Mouse (Mus musculus) spleen, adult 2 months (tissue): ENCODE measurements at regions not wholly inside any gene's neighbourhood (a gene's known extent, or its start where the extent isn't known, plus 50 kb on each side); places are given as distances from the start of the nearest gene placed in this dataset.
A peak's percentile ranks its signal among the peaks of the same experiment; 100 is the strongest.

Source experiments
- DNase-seq, 2 experiments: peaks; one replicate each; pipeline versions ENCODE4 v3.0.0 to v3.0.0-alpha.2; 2012 to 2021; ENCODE audit warnings: low spot score in 2 of 2, low read depth in 1 of 2
- H3K27ac ChIP-seq: fragments of 200-500 bp; 2 replicates; pipeline ENCODE4 v1.5.1; 2012; ENCODE audit warnings: low read length, inconsistent platforms; ENCODE audit not compliant: insufficient read depth
- H3K27me3 ChIP-seq: fragments of 200-500 bp; 2 replicates; pipeline ENCODE4 v1.6.1; 2012; ENCODE audit warnings: mild to moderate bottlenecking, moderate library complexity, low read length, inconsistent platforms; ENCODE audit not compliant: control insufficient read depth, insufficient read depth
- H3K36me3 ChIP-seq: fragments of 200-500 bp; 2 replicates; pipeline ENCODE4 v1.6.1; 2012; ENCODE audit warnings: mild to moderate bottlenecking, low read length, inconsistent platforms; ENCODE audit not compliant: control insufficient read depth, insufficient read depth
- H3K4me1 ChIP-seq: fragments of 200-500 bp; 2 replicates; pipeline ENCODE4 v1.6.1; 2011; ENCODE audit warnings: inconsistent platforms; ENCODE audit not compliant: control insufficient read depth, insufficient read depth, insufficient read length
- H3K4me3 ChIP-seq: fragments of 200-500 bp; 2 replicates; pipeline ENCODE4 v1.5.1; 2011; ENCODE audit warnings: mild to moderate bottlenecking, inconsistent platforms; ENCODE audit not compliant: insufficient read depth, insufficient read length; ENCODE audit errors: extremely low read depth
- CTCF ChIP-seq: fragments of 200-500 bp; IDR thresholded peaks from 2 replicates; pipeline ENCODE4 v1.5.1; 2011; ENCODE audit warnings: mild to moderate bottlenecking, inconsistent platforms; ENCODE audit not compliant: insufficient read depth, insufficient read length, insufficient replicate concordance; ENCODE audit errors: extremely low read depth
- POLR2A ChIP-seq: fragments of 200-500 bp; IDR thresholded peaks from 2 replicates; pipeline ENCODE4 v1.6.1; 2011; ENCODE audit warnings: low read depth, low read length, inconsistent platforms
- WGBS: fragments of 180-500 bp; shearing (Covaris S2); methylation state at CpG from one replicate; pipeline ENCODE4 v1.1.7; 2018; 5-methylcytosine and 5-hydroxymethylcytosine counted together

DNA sequence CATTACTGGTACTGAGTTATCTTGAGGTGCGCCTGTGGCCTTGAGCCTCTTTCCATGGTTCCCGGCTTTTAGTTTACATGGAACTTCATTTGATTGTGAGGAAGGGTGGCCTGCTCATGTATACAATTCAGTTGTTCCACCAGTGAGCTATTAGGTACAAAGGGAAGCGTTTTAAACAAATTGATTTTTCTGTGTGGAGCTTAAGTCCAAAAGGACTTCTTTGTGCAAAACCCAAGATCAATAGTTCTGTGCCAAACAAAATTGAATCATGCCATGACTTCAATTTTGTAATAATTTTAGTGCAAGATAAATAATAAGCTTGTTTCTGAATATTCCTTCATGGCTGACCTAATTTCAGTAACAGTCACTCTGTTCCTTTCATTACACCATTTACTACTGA, 674.3 kb upstream of the Adgrl2 start:
- Histone ChIP-seq H3K27ac (no peak overlapping the region), H3K4me1 (no peaks in the 10 kb centered on the region), H3K27me3 (no peaks in the 10 kb centered on the region), H3K4me3 (no peak overlapping the region), H3K36me3 (no peaks in the 10 kb centered on the region)
- no peak for TF ChIP-seq POLR2A
- TF ChIP-seq CTCF = no peak
- 90% methylated on average over 3 of the region's 3 CpGs for WGBS
- DNase-seq = no peak

GRCm38 (mm10) chr3:149638324-149638723, 648.0 kb upstream of the Adgrl2 start:
- Histone ChIP-seq H3K36me3 (no peaks in the 10 kb centered on the region), H3K4me3 (no peak overlapping the region), H3K27ac (no peak overlapping the region), H3K4me1 (no peaks in the 10 kb centered on the region), H3K27me3 (no peaks in the 10 kb centered on the region)
- no peak for DNase-seq
- WGBS = 25% methylated on average over 2 of the region's 2 CpGs
- TF ChIP-seq POLR2A (no peak), CTCF (no peak)

GRCm38 (mm10) chr3:149626186-149626585, 635.8 kb upstream of the Adgrl2 start:
- no peaks in the 10 kb centered on the region for H3K4me1 ChIP-seq
- H3K4me3 ChIP-seq = no peak overlapping the region
- TF ChIP-seq POLR2A (no peak), CTCF (no peak)
- H3K27ac ChIP-seq = no peak overlapping the region
- no peaks in the 10 kb centered on the region for H3K36me3 ChIP-seq
- H3K27me3 ChIP-seq = no peaks in the 10 kb centered on the region
- no peak for DNase-seq

DNA sequence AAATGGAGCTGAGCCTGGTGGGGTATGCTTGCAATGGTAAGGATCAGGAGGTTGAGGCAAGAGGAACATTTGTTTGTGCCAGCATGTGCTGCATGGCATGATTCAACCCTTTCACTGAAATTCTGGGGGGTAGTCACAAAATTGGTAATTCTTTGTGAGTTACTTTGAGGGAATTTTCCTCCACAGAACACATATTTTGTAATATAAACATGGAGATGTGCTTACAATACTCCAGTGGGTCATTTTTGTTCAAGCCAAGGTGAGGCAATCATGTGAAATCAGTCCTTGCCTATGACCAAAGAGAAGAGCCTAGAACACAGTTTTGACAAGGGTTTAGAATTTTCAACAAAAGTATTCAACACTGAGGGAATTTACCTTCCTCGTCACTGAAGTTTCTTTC, 635.1 kb upstream of the Adgrl2 start:
- Histone ChIP-seq H3K4me1 (no peaks in the 10 kb centered on the region), H3K27me3 (no peaks in the 10 kb centered on the region), H3K27ac (no peak overlapping the region), H3K36me3 (no peaks in the 10 kb centered on the region), H3K4me3 (no peak overlapping the region)
- DNase-seq = no peak
- TF ChIP-seq POLR2A (no peak), CTCF (no peak)
- 100% methylated on average over 1 of the region's 1 CpGs for WGBS

DNA sequence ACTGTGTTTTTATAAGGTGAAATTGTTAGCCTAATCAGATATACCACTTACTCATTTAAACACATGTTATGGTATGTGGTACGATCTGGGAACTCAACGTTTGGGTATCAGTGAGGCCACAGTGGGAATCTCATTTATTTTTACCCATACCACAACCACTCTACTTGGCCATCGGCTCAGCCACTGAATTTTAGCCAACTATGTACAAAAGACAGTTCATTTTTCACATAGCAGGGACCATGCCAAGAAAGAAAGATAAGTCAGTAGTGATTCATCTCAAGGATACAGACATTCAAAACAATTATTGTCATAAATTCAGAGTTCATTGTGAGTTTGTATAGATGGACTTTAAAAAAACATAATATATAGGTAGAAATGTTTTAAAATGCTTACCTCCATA, 634.7 kb upstream of the Adgrl2 start:
- Histone ChIP-seq H3K27me3 (no peaks in the 10 kb centered on the region), H3K4me3 (no peak overlapping the region), H3K4me1 (no peaks in the 10 kb centered on the region), H3K36me3 (no peaks in the 10 kb centered on the region), H3K27ac (no peak overlapping the region)
- no peak for TF ChIP-seq POLR2A
- no peak for TF ChIP-seq CTCF
- WGBS = 84% methylated on average over 3 of the region's 3 CpGs
- no peak for DNase-seq

GRCm38 (mm10) chr3:149623851-149624532, 633.6 kb upstream of the Adgrl2 start:
- Histone ChIP-seq H3K27ac (no peak overlapping the region; the same call in 1 of the 2 replicates), H3K4me1 (no peaks in the 10 kb centered on the region), H3K4me3 (no peak overlapping the region), H3K27me3 (no peaks in the 10 kb centered on the region), H3K36me3 (no peaks in the 10 kb centered on the region)
- no peak for TF ChIP-seq POLR2A
- no peak for TF ChIP-seq CTCF
- peak in 1 of 2 experiments; percentile 39 for DNase-seq
- WGBS = 17% methylated on average over 4 of the region's 4 CpGs

DNA sequence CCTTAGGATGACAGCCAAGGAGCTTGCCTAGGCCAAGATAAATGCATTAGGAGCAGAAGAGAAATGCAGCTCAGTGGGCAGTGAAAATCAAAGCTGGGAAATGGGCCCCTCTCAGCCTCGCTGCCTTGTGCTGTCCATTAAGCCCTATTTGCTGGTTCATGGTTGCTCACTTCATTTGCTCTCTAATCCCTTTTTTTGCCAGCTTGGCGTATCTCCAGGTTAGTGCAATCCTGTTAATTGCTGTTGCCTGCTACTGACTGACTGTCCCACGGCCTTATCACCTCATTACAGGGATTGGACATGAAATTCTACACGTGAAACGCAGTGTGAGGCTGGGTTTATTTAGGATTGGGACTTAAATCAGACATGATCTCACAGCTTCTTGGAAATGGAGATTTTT, 613.5 kb upstream of the Adgrl2 start:
- WGBS = 84% methylated on average over 5 of the region's 5 CpGs
- Histone ChIP-seq H3K4me1 (no peaks in the 10 kb centered on the region), H3K27me3 (no peaks in the 10 kb centered on the region), H3K27ac (no peak overlapping the region), H3K4me3 (no peak overlapping the region), H3K36me3 (no peaks in the 10 kb centered on the region)
- TF ChIP-seq CTCF (no peak), POLR2A (no peak)
- no peak for DNase-seq

DNA sequence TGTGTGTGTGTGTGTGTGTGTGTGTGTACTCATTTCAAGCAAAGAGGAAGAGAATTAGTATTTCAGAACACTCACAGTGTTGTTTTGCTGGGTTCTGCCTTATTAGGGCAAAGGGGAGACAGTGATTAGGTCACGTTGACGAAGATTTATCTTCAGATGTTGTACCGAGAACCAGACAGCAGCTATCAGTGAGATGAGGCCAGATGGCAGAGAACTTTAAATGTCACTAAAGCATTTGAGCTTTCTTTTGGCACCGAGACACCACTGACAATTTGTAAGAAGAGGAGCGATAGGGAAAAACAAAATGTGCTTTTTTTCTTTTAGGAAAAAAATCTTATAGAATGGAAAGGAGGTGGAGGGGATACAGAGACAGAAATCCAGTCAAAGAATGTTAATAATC, 610.9 kb upstream of the Adgrl2 start:
- Histone ChIP-seq H3K4me3 (no peak overlapping the region), H3K36me3 (no peaks in the 10 kb centered on the region), H3K4me1 (no peaks in the 10 kb centered on the region), H3K27ac (no peak overlapping the region), H3K27me3 (no peaks in the 10 kb centered on the region)
- no peak for DNase-seq
- TF ChIP-seq POLR2A = no peak
- WGBS = 84% methylated on average over 5 of the region's 5 CpGs
